Mouse (Mus musculus) myocyte (in vitro differentiated cells): ENCODE measurements at regions not wholly inside any gene's neighbourhood (a gene's known extent, or its start where the extent isn't known, plus 50 kb on each side); places are given as distances from the start of the nearest gene placed in this dataset.

Source experiments
- H3K27me3 ChIP-seq: one replicate; pipeline ENCODE4 v1.6.1; 2011; ENCODE audit not compliant: control insufficient read depth, insufficient read depth, insufficient read length
- H3K36me3 ChIP-seq: one replicate; pipeline ENCODE4 v1.6.1; 2011; ENCODE audit not compliant: control insufficient read depth, insufficient read depth
- H3K4me2 ChIP-seq: one replicate; pipeline ENCODE4 v1.6.1; 2011; ENCODE audit warnings: low read depth, control low read depth
- H3K4me3 ChIP-seq: one replicate; pipeline ENCODE4 v1.5.1; 2011; ENCODE audit warnings: mild to moderate bottlenecking, control low read depth, moderate library complexity
- H3K79me2 ChIP-seq: one replicate; pipeline ENCODE4 v1.6.1; 2011; ENCODE audit not compliant: control insufficient read depth, insufficient read depth
- H3ac ChIP-seq: one replicate; pipeline ENCODE4 v1.6.1; 2011; ENCODE audit not compliant: control insufficient read depth, insufficient read length
- CEBPB ChIP-seq: IDR thresholded peaks from 2 replicates; pipeline ENCODE4 v1.6.1; 2011; ENCODE audit warnings: mild to moderate bottlenecking, moderate library complexity; ENCODE audit not compliant: poor library complexity, insufficient read depth, severe bottlenecking
- E2F4 ChIP-seq: IDR thresholded peaks from one replicate; pipeline ENCODE4 v1.6.1; 2011; ENCODE audit warnings: mild to moderate bottlenecking, control low read depth, moderate library complexity; ENCODE audit not compliant: insufficient read depth
- MAX ChIP-seq: IDR thresholded peaks from one replicate; pipeline ENCODE4 v1.6.1; 2011; ENCODE audit warnings: low read depth, mild to moderate bottlenecking, control low read depth
- MYOD1 ChIP-seq, 3 experiments: IDR thresholded peaks; one replicate each; pipeline ENCODE4 v1.6.1; 2011; ENCODE audit warnings: control low read depth in 2 of 3, low read depth in 2 of 3, mild to moderate bottlenecking in 2 of 3, moderate library complexity in 1 of 3; ENCODE audit not compliant: insufficient read length in 2 of 3, control insufficient read depth in 1 of 3
- MYOG ChIP-seq, 3 experiments: IDR thresholded peaks; one replicate each; pipeline ENCODE4 v1.6.1; 2011; ENCODE audit warnings: control low read depth in 2 of 3, low read depth in 2 of 3, mild to moderate bottlenecking in 2 of 3; ENCODE audit not compliant: insufficient read length in 2 of 3, control insufficient read depth in 1 of 3, insufficient read depth in 1 of 3
- POLR2A ChIP-seq: IDR thresholded peaks from one replicate; pipeline ENCODE4 v1.6.1; 2011; ENCODE audit warnings: low read depth, mild to moderate bottlenecking, control low read depth, moderate library complexity; ENCODE audit not compliant: insufficient read length
- POLR2AphosphoS2 ChIP-seq: IDR thresholded peaks from one replicate; pipeline ENCODE4 v1.6.1; 2011; ENCODE audit warnings: low read depth, control low read depth; ENCODE audit not compliant: insufficient read length
- REST ChIP-seq: IDR thresholded peaks from one replicate; pipeline ENCODE4 v1.6.1; 2011; ENCODE audit warnings: mild to moderate bottlenecking, control low read depth, moderate library complexity; ENCODE audit not compliant: insufficient read depth, insufficient read length
- SRF ChIP-seq: IDR thresholded peaks from one replicate; pipeline ENCODE4 v1.6.1; 2011; ENCODE audit warnings: low read depth; ENCODE audit not compliant: control insufficient read depth, insufficient read length
- TCF12 ChIP-seq: IDR thresholded peaks from one replicate; pipeline ENCODE4 v1.6.1; 2011; ENCODE audit warnings: mild to moderate bottlenecking, control low read depth; ENCODE audit not compliant: poor library complexity, insufficient read depth, severe bottlenecking
- TCF3 ChIP-seq: IDR thresholded peaks from one replicate; pipeline ENCODE4 v1.6.1; 2011; ENCODE audit warnings: low read depth, control low read depth; ENCODE audit not compliant: insufficient read length
- USF1 ChIP-seq: IDR thresholded peaks from one replicate; pipeline ENCODE4 v1.6.1; 2011; ENCODE audit warnings: low read depth, mild to moderate bottlenecking, control low read depth, moderate library complexity

DNA sequence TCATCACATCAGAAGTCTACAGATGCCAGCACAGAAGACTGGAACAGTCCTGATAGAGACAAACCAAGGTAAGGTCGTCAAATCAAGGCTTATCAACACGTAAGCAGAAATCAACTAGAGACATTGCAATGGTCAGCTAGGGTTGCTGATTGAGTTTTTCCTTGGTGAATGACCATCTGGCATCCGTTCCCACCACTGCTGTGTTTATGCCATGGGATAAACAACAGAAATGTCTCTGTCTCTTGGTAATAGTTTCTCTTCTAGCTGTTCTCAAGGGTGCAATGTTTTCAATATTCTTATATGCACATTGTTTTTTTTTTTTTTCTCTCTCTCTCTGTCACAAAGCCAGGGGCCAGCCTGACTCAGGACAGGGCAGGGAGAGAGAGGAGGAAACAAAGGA is 110.2 kb upstream of the Plxnc1 start:
- no peak overlapping the region for H3K4me2 ChIP-seq
- TF ChIP-seq POLR2AphosphoS2 (no peak), MYOG (IDR thresholded peaks at IDR 0.05; ENCODE audit: control insufficient read depth in 1 of 3, insufficient read depth in 1 of 3, insufficient read length in 2 of 3, low read depth in 2 of 3) (no peak), POLR2A (no peak), MYOD1 (IDR thresholded peaks at IDR 0.05; ENCODE audit: control insufficient read depth in 1 of 3, insufficient read length in 2 of 3, low read depth in 2 of 3) (no peak), SRF (no peak), E2F4 (no peak), MAX (no peak), TCF12 (no peak), USF1 (no peak), TCF3 (no peak), REST (no peak), CEBPB (no peak)

GRCm38 (mm10) chr10:95048790-95049189 is 104.2 kb upstream of the Plxnc1 start:
- TF ChIP-seq POLR2AphosphoS2 (no peak), CEBPB (no peak), E2F4 (no peak), POLR2A (no peak), MYOG (IDR thresholded peaks at IDR 0.05; ENCODE audit: control insufficient read depth in 1 of 3, insufficient read depth in 1 of 3, insufficient read length in 2 of 3, low read depth in 2 of 3) (no peak), TCF3 (no peak), MYOD1 (IDR thresholded peaks at IDR 0.05; ENCODE audit: control insufficient read depth in 1 of 3, insufficient read length in 2 of 3, low read depth in 2 of 3) (no peak), USF1 (no peak), SRF (no peak), TCF12 (no peak), REST (no peak), MAX (no peak)
- Histone ChIP-seq H3K36me3 (no peaks in the 10 kb centered on the region), H3K4me3 (no peak overlapping the region), H3ac (no peak overlapping the region), H3K27me3 (no peaks in the 10 kb centered on the region), H3K79me2 (no peaks in the 10 kb centered on the region), H3K4me2 (no peak overlapping the region)

More for the DNA sequence above, 110.2 kb upstream of the Plxnc1 start:
- no peaks in the 10 kb centered on the region for H3K79me2 ChIP-seq
- H3K27me3 ChIP-seq, result no peaks in the 10 kb centered on the region
- H3ac ChIP-seq, result no peak overlapping the region
- H3K4me3 ChIP-seq, result no peak overlapping the region
- H3K36me3 ChIP-seq, result no peaks in the 10 kb centered on the region

GRCm38 (mm10) chr10:95043978-95044377 is 99.3 kb upstream of the Plxnc1 start:
- Histone ChIP-seq H3K36me3 (no peaks in the 10 kb centered on the region), H3K79me2 (no peaks in the 10 kb centered on the region), H3K4me3 (no peak overlapping the region)

GRCm38 (mm10) chr10:95040258-95040895 is 95.7 kb upstream of the Plxnc1 start:
- no peaks in the 10 kb centered on the region for H3K79me2 ChIP-seq
- no peaks in the 10 kb centered on the region for H3K36me3 ChIP-seq
- no peak overlapping the region for H3K4me2 ChIP-seq
- no peak overlapping the region for H3ac ChIP-seq
- H3K4me3 ChIP-seq, result no peak overlapping the region
- no peaks in the 10 kb centered on the region for H3K27me3 ChIP-seq
- TF ChIP-seq TCF12 (no peak), E2F4 (no peak), USF1 (no peak), POLR2A (no peak), SRF (no peak), MYOD1 (IDR thresholded peaks at IDR 0.05; ENCODE audit: control insufficient read depth in 1 of 3, insufficient read length in 2 of 3, low read depth in 2 of 3) (no peak), POLR2AphosphoS2 (no peak), CEBPB (no peak), MAX (no peak), TCF3 (no peak), REST (no peak), MYOG (IDR thresholded peaks at IDR 0.05; ENCODE audit: control insufficient read depth in 1 of 3, insufficient read depth in 1 of 3, insufficient read length in 2 of 3, low read depth in 2 of 3) (no peak)

More at GRCm38 (mm10) chr10:95043978-95044377, 99.3 kb upstream of the Plxnc1 start:
- Histone ChIP-seq H3ac (no peak overlapping the region), H3K4me2 (no peak overlapping the region), H3K27me3 (no peaks in the 10 kb centered on the region)
- TF ChIP-seq TCF12 (no peak), E2F4 (no peak), MYOD1 (IDR thresholded peaks at IDR 0.05; ENCODE audit: control insufficient read depth in 1 of 3, insufficient read length in 2 of 3, low read depth in 2 of 3) (no peak), USF1 (no peak), SRF (no peak), MAX (no peak), TCF3 (no peak), CEBPB (no peak), REST (no peak), POLR2AphosphoS2 (no peak)
